Mouse (Mus musculus): ENCODE results near the gene F930015N05Rik. TPM values are rescaled to one million over a fixed set of nuclear protein-coding genes. Genes with fewer than 3 reads are reported as not detected.
A peak's percentile ranks its signal among the peaks of the same experiment; 100 is the strongest.

The F930015N05Rik gene
- not detected for total RNA-seq (2021)
- long read RNA-seq, experiment 1 = 0 reads
- long read RNA-seq, experiment 2, partial matches to known transcripts = 0 of 1 reads
- long read RNA-seq, experiment 2, other reads (novel, unspliced or antisense) = 0 of 1 reads

DNA sequence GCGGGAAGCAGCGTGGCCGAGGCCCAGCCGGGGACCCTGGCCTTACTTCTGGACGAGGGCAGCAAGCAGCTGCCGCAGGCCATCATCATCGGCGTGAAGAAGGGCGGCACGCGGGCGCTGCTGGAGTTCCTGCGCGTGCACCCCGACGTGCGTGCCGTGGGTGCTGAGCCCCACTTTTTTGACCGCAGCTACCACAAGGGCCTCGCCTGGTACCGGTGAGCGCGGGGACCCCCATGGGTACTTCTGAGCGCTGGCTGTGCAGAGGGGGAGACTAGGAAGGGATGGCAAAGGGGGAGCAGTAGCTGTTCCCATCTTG, at the start of gene F930015N05Rik:
Gene F930015N05Rik (minus strand): TSS at position 242 of the 316 bp plus-strand sequence.
- intact Hi-C loops (cut with DNase I; ENCODE audit: low total_unique reads) = no loop called here
- DNase-seq = no peak

DNA sequence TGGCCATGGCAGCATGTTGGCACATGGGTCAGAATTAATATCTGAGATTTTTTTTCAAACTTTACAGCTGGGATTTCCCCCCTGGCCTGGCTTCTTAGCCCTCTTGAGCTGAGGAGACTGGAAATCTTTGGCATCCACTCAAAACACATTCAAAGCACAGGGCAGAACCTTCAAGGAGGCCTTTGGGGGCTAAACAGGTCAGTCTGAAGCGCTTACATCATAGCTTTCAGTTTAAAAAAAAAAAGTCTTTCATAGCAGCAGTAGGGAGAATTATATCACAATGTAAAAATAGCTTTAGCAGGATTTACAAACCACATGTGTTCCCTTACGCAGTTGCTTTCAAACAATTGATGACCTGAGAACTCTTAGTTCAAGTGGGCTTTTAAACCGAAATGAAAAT, 45.0 kb upstream of the F930015N05Rik start:
- intact Hi-C loops (cut with DNase I; ENCODE audit: low total_unique reads) = no loop called here
- DNase-seq = no peak

DNA sequence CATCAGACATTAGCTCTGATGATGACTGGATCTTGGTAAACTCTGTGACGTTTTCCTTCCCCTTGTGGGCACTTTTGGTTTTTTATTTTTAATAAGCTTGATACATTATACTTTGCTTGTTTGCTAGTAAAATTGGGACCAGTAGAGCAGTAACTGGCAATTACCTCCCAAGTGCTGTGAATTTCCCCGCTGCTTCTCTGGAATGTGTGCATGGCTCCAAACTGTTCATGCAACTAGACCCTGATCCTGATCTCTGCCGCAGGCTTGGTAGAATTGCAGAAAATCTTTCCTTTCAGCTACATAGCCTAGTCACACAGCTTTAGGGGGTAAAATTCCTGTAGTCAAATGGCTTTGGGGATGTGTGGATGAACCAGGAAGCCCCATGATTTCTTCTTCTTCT, 37.2 kb upstream of the F930015N05Rik start:
- DNase-seq = no peak
- intact Hi-C loops (cut with DNase I; ENCODE audit: low total_unique reads) = no loop called here

GRCm38 (mm10) chr11:64470689-64471088, 34.2 kb upstream of the F930015N05Rik start:
- no peak for DNase-seq
- intact Hi-C loops (cut with DNase I; ENCODE audit: low total_unique reads) = no loop called here

DNA sequence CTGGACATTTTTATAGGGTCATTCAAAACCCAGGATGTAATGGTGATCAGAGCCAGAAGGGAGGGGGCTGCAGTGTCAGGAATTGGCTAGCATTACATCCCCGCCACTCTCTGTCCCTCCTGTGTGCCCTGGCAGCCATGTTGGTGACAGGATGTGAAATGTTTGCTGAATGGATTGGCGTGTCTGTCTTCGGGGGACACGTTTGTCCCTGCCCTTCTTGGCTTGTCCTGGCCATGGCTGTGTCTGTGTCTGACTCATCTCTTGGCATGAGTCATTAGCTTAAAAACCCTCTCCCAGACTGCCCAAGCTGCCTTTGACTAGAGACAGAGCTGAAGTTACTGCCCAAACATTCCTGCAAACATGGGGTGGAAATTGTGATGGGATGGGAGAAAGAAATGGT, 32.3 kb upstream of the F930015N05Rik start:
- DNase-seq = peak; percentile 13
- intact Hi-C loops (cut with DNase I; ENCODE audit: low total_unique reads) = loop anchor here (10.0 kb wide), 1 partner anchor 246 kb away; no protein-coding TSS in a partner anchor

DNA sequence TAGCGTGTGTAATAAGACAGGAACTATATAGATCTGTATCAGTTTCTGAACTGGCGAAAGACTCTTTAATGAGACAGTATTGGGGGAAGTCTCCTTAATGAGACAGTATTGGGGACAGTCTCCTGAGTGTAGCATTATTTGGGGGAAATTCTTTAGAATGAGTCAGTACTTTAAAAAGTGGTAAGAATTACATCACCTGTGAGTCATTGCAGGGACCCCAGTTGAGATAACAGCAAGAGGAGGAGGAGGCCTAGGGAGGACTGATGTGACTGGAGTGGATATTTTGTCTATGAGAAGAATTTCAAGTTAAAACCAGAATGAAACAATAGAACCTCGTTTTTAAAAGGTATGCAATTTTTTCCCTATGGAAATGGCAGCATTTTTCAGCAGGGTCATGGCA, 25.3 kb upstream of the F930015N05Rik start:
- intact Hi-C loops (cut with DNase I; ENCODE audit: low total_unique reads) = loop anchor here (10.0 kb wide), 1 partner anchor 253 kb away; no protein-coding TSS in a partner anchor
- no peak for DNase-seq

DNA sequence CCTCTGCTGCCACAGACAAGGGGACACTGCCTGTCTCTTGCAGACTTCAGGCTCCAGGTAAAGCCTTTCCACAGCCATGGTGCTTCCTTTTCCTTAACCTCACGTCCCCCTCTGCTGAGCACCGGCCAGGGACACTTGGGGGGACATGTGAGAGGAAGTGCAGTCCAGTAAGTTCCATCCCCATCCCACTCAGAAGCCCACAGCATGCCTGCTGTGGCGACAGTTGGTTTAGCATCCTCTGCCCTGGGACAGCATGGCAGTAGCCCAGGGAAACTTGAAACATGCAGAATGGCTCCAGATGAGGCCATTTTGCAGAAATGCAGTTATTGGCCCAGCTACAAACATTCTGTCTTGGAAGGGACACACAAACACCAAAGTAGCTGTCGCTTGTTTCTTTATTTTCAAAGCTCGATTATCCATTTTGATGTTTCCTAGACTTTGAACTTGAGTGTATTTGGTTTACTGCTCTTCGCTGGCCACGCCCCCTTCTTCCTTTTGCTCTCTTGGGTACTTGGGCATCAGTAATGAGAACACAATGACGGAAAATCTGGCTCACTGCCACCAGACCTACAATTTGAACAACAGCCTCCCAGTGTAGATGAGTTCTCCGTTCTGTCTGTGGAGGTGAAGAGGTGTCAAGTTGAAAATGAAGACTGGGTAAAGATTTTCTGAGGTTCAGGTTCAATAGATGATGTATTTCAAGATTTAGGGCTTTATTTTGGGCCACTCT, 12.3 kb upstream of the F930015N05Rik start:
- no peak for DNase-seq
- intact Hi-C loops (cut with DNase I; ENCODE audit: low total_unique reads) = no loop called here

DNA sequence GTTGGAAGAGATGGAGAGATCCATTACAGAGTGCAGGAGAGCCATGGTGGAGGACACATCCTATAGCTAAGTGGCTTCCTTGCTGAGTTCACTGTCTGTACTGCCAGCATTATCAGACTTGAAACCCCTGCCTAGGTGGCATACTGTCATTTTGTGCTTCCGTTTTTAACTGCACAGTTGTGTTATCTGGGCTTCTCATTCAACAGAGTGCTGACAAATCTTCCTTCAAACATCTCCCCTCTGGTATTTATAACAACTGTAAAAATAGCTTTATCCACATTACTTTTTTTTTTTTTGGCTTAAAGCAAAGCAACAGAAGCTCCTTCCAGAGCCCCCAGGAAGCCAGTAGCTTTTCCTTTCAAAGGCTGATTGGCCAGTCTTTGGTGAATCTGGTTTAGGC, 8.8 kb upstream of the F930015N05Rik start:
- no peak for DNase-seq
- intact Hi-C loops (cut with DNase I; ENCODE audit: low total_unique reads) = no loop called here

- intact Hi-C loops (cut with DNase I; ENCODE audit: low total_unique reads) = loop anchor here (5.0 kb wide), 1 partner anchor 515 kb away; no protein-coding TSS in a partner anchor
- no peak for DNase-seq
Observed at GRCm38 (mm10) chr11:64442701-64443100, 6.2 kb upstream of the F930015N05Rik start.

DNA sequence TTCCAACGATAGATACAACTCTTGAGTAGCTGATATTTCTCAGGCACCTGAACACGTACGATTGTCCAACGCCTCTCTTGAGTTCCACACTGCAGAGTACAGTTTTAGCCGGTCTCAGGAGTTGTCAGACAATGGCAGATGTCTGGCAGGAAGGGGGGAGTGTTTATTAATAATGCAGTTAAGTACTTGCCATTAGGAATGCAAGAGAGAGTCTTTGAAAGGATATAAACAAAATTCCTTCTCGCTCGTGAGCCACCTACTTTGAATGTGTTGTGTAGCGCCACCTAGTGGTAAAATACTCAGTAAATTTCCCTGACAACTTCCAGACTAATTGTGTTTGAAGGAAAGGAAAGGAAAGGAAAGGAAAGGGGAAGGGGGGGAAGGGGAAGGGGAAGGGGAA, 5.7 kb upstream of the F930015N05Rik start:
- DNase-seq = no peak

GRCm38 (mm10) chr11:64438909-64439308, 2.5 kb upstream of the F930015N05Rik start:
- no peak for DNase-seq
- intact Hi-C loops (cut with DNase I; ENCODE audit: low total_unique reads) = no loop called here

More for the DNA sequence above, 5.7 kb upstream of the F930015N05Rik start:
- intact Hi-C loops (cut with DNase I; ENCODE audit: low total_unique reads) = loop anchor here (5.0 kb wide), 1 partner anchor 515 kb away; no protein-coding TSS in a partner anchor

- intact Hi-C loops (cut with DNase I; ENCODE audit: low total_unique reads) = no loop called here
- no peak for DNase-seq
Observed at GRCm38 (mm10) chr11:64437721-64438120, 1.3 kb upstream of the F930015N05Rik start.

DNA sequence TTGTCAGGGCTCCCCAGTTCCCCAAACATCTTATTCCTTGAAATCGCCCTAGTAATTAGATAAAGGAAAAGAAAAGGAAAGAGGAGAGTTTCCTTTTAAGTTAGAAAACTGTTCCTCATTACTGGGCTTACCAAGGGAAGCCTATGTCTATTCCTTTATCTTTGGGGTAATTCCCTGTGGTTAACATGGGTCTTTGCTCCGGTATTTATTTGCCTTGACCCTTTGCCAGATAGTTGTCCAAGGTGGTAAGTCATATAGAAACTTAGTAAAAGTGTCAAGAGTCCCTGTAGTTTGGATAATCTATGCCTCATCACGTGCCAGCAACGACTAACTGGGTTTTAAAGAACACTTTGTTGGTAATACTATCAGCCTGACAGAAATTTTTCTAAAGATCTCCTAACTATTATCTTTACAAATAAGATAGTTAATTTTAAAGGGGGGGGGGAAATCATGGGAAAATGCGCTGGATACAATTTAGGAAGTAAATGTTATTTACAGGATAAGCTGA, 392 bp upstream of the F930015N05Rik start:
- DNase-seq = no peak
- intact Hi-C loops (cut with DNase I; ENCODE audit: low total_unique reads) = no loop called here

GRCm38 (mm10) chr11:64435546-64436411, 674 bp downstream of the F930015N05Rik start:
- DNase-seq = peak; percentile 38
- intact Hi-C loops (cut with DNase I; ENCODE audit: low total_unique reads) = no loop called here

DNA sequence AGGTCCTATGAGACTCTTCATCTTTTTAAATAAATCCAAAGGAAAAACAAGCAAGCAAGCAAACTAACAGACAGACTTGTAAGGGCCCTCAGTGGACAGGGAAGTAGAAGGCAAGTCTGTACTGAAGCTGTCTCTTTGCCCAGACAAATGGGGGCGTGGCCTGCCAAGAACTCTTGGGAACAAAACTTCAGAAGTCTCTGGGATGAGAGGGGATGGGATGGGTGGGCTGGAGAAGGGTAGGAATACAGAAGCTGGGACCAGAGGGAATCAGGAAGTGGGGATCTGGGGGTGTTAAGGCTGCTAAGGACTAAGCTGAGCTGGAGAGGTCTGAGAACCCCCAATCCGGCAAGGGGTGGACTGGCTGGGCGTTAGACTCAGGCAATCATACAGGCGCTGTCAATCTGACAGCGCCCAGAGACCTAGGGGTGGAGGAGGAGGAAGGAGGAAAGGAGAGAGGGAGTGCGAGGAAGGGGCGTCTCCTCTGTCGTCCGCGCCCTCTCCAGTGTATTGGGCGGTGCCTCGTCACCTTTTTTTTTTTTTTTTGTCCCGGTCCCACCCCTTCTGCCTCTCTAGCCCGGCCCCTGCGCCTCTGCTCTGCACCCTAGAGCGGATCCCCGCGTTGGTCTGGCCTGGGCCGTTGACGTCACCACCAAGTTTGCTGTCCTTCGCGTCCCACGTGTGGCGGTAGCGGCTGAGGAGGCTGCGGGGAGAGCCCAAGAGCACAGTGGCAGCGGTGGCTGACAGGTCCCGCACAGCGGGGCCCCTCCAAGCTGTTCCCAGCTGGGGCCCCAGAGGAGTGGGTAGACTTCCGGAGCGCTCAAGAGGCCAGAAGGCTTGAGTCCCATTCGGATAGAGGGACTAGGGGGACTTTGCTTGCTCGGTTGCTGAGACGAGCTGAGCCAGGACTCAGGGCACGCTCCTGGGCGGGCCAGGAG, 1.6 kb downstream of the F930015N05Rik start, which contains the start of gene Hs3st3a1:
Gene Hs3st3a1 (plus strand): TSS at position 722 of the 935 bp plus-strand sequence.
- peak; percentile 62 for DNase-seq
- intact Hi-C loops (cut with DNase I; ENCODE audit: low total_unique reads) = no loop called here

- DNase-seq = no peak
- intact Hi-C loops (cut with DNase I; ENCODE audit: low total_unique reads) = no loop called here
Observed at GRCm38 (mm10) chr11:64418969-64419368, 17.5 kb downstream of the F930015N05Rik start.

DNA sequence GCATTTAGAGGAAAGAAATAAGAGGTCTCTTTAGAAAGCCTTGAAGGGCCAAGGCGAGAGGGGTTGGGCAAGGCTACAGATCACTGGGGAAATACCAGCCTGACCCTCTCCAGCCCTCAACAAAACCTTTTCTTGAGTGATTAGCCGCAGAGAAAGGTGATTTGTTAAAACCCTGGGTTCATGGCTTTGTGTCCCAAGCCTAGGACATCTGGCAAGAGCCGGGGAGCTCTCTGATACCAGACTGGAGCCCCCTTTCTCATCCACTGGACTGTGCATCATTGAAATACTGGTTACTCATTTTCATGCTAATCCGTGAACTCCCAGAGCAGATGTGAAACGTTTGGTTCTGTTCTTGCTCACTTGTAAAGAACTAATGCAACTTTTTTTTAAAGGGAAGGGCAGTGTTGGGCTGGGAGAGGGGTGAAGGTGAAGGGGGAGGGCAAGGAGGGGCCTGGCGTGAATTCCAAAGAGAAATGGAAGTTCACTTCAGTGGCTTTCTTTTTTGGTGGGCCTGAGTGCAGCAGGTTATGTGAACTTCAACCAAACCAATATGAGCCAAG, 35.8 kb downstream of the F930015N05Rik start:
- DNase-seq = no peak
- intact Hi-C loops (cut with DNase I; ENCODE audit: low total_unique reads) = no loop called here

DNA sequence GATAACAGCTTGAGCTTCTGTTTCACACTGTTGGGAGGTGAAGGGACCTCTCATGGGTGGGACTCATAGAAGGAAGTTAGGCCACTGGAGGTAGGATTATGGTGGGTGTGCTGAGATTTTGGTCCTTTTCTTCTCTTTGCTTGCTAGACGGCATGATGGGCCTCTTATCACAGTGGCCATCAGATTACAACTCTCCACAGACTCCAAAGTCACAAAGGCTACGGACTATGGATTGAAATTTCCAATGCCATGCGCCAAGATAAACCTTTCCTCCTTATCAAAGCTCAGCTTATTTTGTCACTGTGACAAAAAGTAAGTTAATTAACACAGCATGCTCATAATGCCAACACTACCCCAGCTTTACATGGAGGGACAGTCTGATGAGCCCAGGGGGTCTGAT, 38.8 kb downstream of the F930015N05Rik start:
- intact Hi-C loops (cut with DNase I; ENCODE audit: low total_unique reads) = no loop called here
- no peak for DNase-seq

DNA sequence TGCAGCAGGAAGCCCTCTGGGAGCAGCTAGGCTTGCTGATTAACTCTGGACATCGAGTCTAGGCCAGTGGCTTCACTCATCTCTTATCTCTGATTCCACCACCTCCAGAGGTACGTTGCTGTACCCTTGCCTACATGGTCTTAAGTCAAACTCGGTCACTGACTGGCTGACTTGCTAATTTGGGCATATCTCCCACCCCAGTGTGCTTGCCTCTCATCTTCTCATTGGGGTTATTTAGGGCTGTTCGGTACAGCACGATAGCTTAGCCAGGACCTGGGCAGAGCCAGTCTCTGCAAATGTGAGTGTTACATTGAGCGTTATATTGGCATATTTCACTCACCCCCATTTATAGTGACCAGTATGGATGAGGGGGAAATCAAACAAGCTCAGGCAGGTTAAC, 39.5 kb downstream of the F930015N05Rik start:
- no peak for DNase-seq
- intact Hi-C loops (cut with DNase I; ENCODE audit: low total_unique reads) = no loop called here
